Mouse (Mus musculus): ENCODE data around the gene Gm3727. TPM values are rescaled to one million over a fixed set of nuclear protein-coding genes. Genes with fewer than 3 reads are reported as not detected.
"Not testable (repeated sequence)": the region's sequence is repeated elsewhere in the genome, so short reads cannot be mapped to it uniquely, and the experiment has no call there.

Gene Gm3727
- not detected in 2 replicates for polyA plus RNA-seq (2016; fragmentation: Nextera tagmentation; extraction: Ambion mirVana)

- not testable (repeated sequence) for H3K36me3 ChIP-seq; H3K4me1 ChIP-seq; H3K27me3 ChIP-seq (replicated peaks); H3K27ac ChIP-seq; H3K9me3 ChIP-seq (replicated peaks); H3K9ac ChIP-seq; H3K4me3 ChIP-seq; ATAC-seq; H3K4me2 ChIP-seq
- 38% methylated on average over 3 of the region's 3 CpGs for WGBS (ENCODE audit: insufficient replicate concordance)
These were observed at the start of gene Gm3727 for GRCm38 (mm10) chr14:7264614-7265013. Gene Gm3727 (minus strand): TSS chr14:7264714.

GRCm38 (mm10) chr14:7243498-7243897 lies 21.0 kb downstream of the Gm3727 start:
- 6% methylated on average over 8 of the region's 10 CpGs for WGBS (ENCODE audit: insufficient replicate concordance)
- H3K9me3 ChIP-seq (replicated peaks); H3K4me1 ChIP-seq: not testable (repeated sequence)

More at GRCm38 (mm10) chr14:7243498-7243897, 21.0 kb downstream of the Gm3727 start:
- ATAC-seq; H3K4me3 ChIP-seq; H3K27me3 ChIP-seq (replicated peaks); H3K36me3 ChIP-seq; H3K9ac ChIP-seq; H3K4me2 ChIP-seq; H3K27ac ChIP-seq: not testable (repeated sequence)

Other genes starting within 250 kb of the Gm3727 start
- not detected in 2 replicates for gene Gm10406, start 237.3 kb downstream of the Gm3727 start, polyA plus RNA-seq (2016; fragmentation: Nextera tagmentation; extraction: Ambion mirVana)
- not detected in 2 replicates for gene Gm3685, start 219.7 kb downstream of the Gm3727 start, polyA plus RNA-seq (2016; fragmentation: Nextera tagmentation; extraction: Ambion mirVana)
- 0.07 TPM in 1 of 2 replicates, not detected in the other for gene Gm3696, start 164.1 kb downstream of the Gm3727 start, polyA plus RNA-seq (2016; fragmentation: Nextera tagmentation; extraction: Ambion mirVana)
- not detected in 2 replicates for gene Gm6676, start 139.3 kb downstream of the Gm3727 start, polyA plus RNA-seq (2016; fragmentation: Nextera tagmentation; extraction: Ambion mirVana)
- 0.36 and 0.43 TPM in 2 replicates for gene Gm3512, start 90.2 kb downstream of the Gm3727 start, polyA plus RNA-seq (2016; fragmentation: Nextera tagmentation; extraction: Ambion mirVana)
- not detected in 2 replicates for gene Gm16434, start 70.2 kb downstream of the Gm3727 start, polyA plus RNA-seq (2016; fragmentation: Nextera tagmentation; extraction: Ambion mirVana)
- 0.12 TPM in 1 of 2 replicates, not detected in the other for gene Gm3739, start 50.3 kb upstream of the Gm3727 start, polyA plus RNA-seq (2016; fragmentation: Nextera tagmentation; extraction: Ambion mirVana)
- gene Gm5797, start 67.7 kb upstream of the Gm3727 start, polyA plus RNA-seq (2016; fragmentation: Nextera tagmentation; extraction: Ambion mirVana): not detected in 2 replicates
- not detected in 2 replicates for gene Gm8374, start 100.4 kb upstream of the Gm3727 start, polyA plus RNA-seq (2016; fragmentation: Nextera tagmentation; extraction: Ambion mirVana)
- not detected in 2 replicates for gene Gm3755, start 186.2 kb upstream of the Gm3727 start, polyA plus RNA-seq (2016; fragmentation: Nextera tagmentation; extraction: Ambion mirVana)
- gene Gm3752, start 219.0 kb upstream of the Gm3727 start, polyA plus RNA-seq (2016; fragmentation: Nextera tagmentation; extraction: Ambion mirVana): not detected in 2 replicates

Data from liver, embryonic 12.5 days (tissue).